Mouse (Mus musculus) lung, postnatal 4 days (tissue): ENCODE measurements at regions not wholly inside any gene's neighbourhood (a gene's known extent, or its start where the extent isn't known, plus 50 kb on each side); places are given as distances from the start of the nearest gene placed in this dataset.
A peak's percentile ranks its signal among the peaks of the same experiment; 100 is the strongest.

Experiments
- DNase-seq, 2 experiments: peaks; one replicate each; pipeline ENCODE4 v3.0.0; 2021

- no peak for DNase-seq
These were observed 229.5 kb upstream of the Mamld1 start for GRCm38 (mm10) chrX:70820518-70820917.

DNA sequence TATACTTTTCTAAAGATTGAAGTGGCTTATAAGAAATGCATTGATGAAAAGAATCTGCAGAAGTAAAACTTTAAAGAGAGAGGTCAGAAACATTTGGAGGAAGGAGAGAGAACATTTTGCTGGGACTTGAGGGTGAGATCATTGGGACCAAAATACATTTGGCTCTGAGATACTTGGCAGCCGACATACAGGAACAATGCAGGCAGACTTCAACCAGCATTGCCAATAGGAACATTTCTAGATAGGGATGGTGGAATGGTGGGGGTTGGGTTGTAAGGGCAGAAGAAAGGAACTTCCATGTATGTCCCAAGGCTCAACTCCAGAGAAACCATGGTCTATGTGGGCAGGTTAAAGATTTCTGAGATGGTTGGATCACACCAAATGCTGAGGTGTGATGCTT, 232.3 kb upstream of the Mamld1 start:
- DNase-seq: peak in 1 of 2 experiments; percentile 19

- DNase-seq: no peak
These were observed 233.4 kb upstream of the Mamld1 start for GRCm38 (mm10) chrX:70816662-70817061.

- no peak for DNase-seq
These were observed 258.3 kb upstream of the Mamld1 start for GRCm38 (mm10) chrX:70791796-70792195.

GRCm38 (mm10) chrX:70762862-70763261, 285.9 kb upstream of the Tmem185a start:
- DNase-seq: no peak

GRCm38 (mm10) chrX:70713004-70713604, 236.1 kb upstream of the Tmem185a start:
- no peak for DNase-seq

- DNase-seq: no peak
These were observed 205.2 kb upstream of the Tmem185a start for GRCm38 (mm10) chrX:70682194-70682593.

DNA sequence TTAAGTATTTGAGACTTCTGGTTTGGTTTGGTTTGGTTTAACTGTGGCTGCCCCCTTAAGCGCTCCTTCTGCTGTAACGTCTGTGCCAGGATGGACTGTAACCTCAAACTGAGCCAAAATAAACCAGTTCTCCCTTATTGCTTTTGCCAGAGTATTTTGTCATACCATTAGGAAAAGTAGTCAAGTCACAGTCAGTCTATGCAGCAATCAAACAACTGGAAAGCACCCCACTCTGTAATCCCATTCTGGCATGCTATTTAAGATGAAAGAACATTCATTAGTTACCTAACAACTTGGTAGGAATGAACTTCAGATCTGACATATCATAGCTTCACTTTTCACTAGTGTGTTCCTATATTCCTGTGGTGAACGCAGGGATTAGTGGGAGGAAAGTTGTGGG, 190.1 kb upstream of the Tmem185a start:
- DNase-seq: no peak
